ENCODE assay signal across 19 mouse cellular contexts in genomic region chr13:30523246-30523891, GRCm38 (mm10).
"Had no signal": no experiment of that assay in that cellular context is flagged by ENCODE, and none has a peak within 500 bp of the region (broad histone marks: within the 10 kb centered on the region; RNA-seq: fewer than 3 reads in every experiment).

No protein-coding gene starts in this region.

- H3K9me3 ChIP-seq: limb, embryonic 12.5 days; limb, embryonic 15.5 days; midbrain, embryonic 12.5 days; midbrain, embryonic 15.5 days; neural tube, embryonic 13.5 days; stomach, embryonic 15.5 days had no signal

- H3K27me3 ChIP-seq: limb, embryonic 12.5 days; limb, embryonic 15.5 days; midbrain, embryonic 12.5 days; midbrain, embryonic 15.5 days; neural tube, embryonic 13.5 days; stomach, embryonic 15.5 days had no signal

- ATAC-seq: inflammation-experienced regulatory T-cells, adult 6 months; liver, postnatal 0 days; midbrain, embryonic 15.5 days had no signal

- H3K4me3 ChIP-seq: left cerebral cortex, adult 2 months; limb, embryonic 12.5 days; limb, embryonic 15.5 days; midbrain, embryonic 12.5 days; midbrain, embryonic 15.5 days; myocyte; neural tube, embryonic 13.5 days; stomach, embryonic 15.5 days had no signal

- H3K36me3 ChIP-seq: limb, embryonic 12.5 days; limb, embryonic 15.5 days; midbrain, embryonic 12.5 days; midbrain, embryonic 15.5 days; neural tube, embryonic 13.5 days; stomach, embryonic 15.5 days had no signal

- H3K27ac ChIP-seq: left cerebral cortex, adult 2 months; limb, embryonic 12.5 days; limb, embryonic 15.5 days; liver, embryonic 14.5 days; midbrain, embryonic 12.5 days; midbrain, embryonic 15.5 days; neural tube, embryonic 13.5 days; stomach, embryonic 15.5 days had no signal

- H3K4me1 ChIP-seq: limb, embryonic 12.5 days; limb, embryonic 15.5 days; midbrain, embryonic 12.5 days; midbrain, embryonic 15.5 days; neural tube, embryonic 13.5 days; stomach, embryonic 15.5 days had no signal

- DNase-seq: kidney, adult 9 months; kidney, postnatal 14 days; layer of hippocampus, postnatal 36 days; liver, postnatal 0 days; lung, embryonic 14.5 days; retina, postnatal 1 day; right cerebral cortex, postnatal 25 days; thymus, postnatal 25 days had no signal

- H3K9ac ChIP-seq: limb, embryonic 12.5 days; limb, embryonic 15.5 days; liver, embryonic 14.5 days; liver, postnatal 0 days; lung, embryonic 14.5 days; midbrain, embryonic 12.5 days; midbrain, embryonic 15.5 days; neural tube, embryonic 13.5 days; stomach, embryonic 15.5 days had no signal

- H3K4me2 ChIP-seq: limb, embryonic 12.5 days; limb, embryonic 15.5 days; liver, embryonic 11.5 days; lung, embryonic 14.5 days; midbrain, embryonic 12.5 days; midbrain, embryonic 15.5 days; neural tube, embryonic 13.5 days; stomach, embryonic 15.5 days had no signal
